Comparison of ENCODE assay signal across 9 mouse cellular contexts in genomic region chr8:86364898-86365297, GRCm38 (mm10).
DNase-seq lines count a peak whose midpoint lies in the region; TF ChIP-seq lines count a peak whose summit lies in the region.
"Had no signal": no experiment of that assay in that cellular context is flagged by ENCODE, and none has a peak within 500 bp of the region (broad histone marks: within the 10 kb centered on the region; RNA-seq: fewer than 3 reads in every experiment).

No protein-coding gene starts in this region.

- TF ChIP-seq POLR2A in cerebellum, adult 2 months (IDR thresholded peaks at IDR 0.05; ENCODE audit: borderline replicate concordance, insufficient read depth, low read length) = no peak

- TF ChIP-seq CTCF in cerebellum, adult 2 months (IDR thresholded peaks at IDR 0.05; ENCODE audit: borderline replicate concordance, insufficient read depth, low read depth, low read length) = peak; percentile 37; the same call in 1 of the 2 replicates
- peak; percentile 29 for TF ChIP-seq CTCF in left cerebral cortex, adult 2 months (IDR thresholded peaks at IDR 0.05)

- intact Hi-C loops in left cerebral cortex, adult 2 months (cut with DNase I) = no loop called here
- intact Hi-C loops in left cerebral cortex, postnatal 36 days (cut with DNase I) = no loop called here

- DNase-seq in cerebellum, adult 2 months = no peak
- no peak for DNase-seq in cerebellum, adult 18-20 months
- DNase-seq in left cerebral cortex, adult 2 months (ENCODE audit: extremely low spot score in 1 of 2, low spot score in 2 of 2) = no peak
- DNase-seq in left cerebral cortex, adult 11 months (ENCODE audit: low spot score) = no peak
- DNase-seq in A20 (ENCODE audit: low read depth, low spot score) = peak; percentile 38
- DNase-seq in embryonic facial prominence, embryonic 10.5 days (ENCODE audit: low spot score) = peak; percentile 13
- no peak for DNase-seq in urinary bladder, postnatal 4 days (ENCODE audit: low spot score in 2 of 2)
- DNase-seq in left cerebral cortex, postnatal 36 days (ENCODE audit: low spot score in 2 of 2) = no peak
- DNase-seq: heart, postnatal 10 days had no signal

- H3K4me1 ChIP-seq in cerebellum, adult 2 months (ENCODE audit: control insufficient read depth, insufficient read depth, low read length) = no peaks in the 10 kb centered on the region
- H3K4me1 ChIP-seq in embryonic facial prominence, embryonic 10.5 days = no peaks in the 10 kb centered on the region

- H3K27me3 ChIP-seq in cerebellum, adult 2 months (ENCODE audit: control insufficient read depth, insufficient read depth, low read length) = no peaks in the 10 kb centered on the region
- no peaks in the 10 kb centered on the region for H3K27me3 ChIP-seq in embryonic facial prominence, embryonic 10.5 days (replicated peaks; ENCODE audit: low read depth, poor library complexity, severe bottlenecking)

- H3K36me3 ChIP-seq in embryonic facial prominence, embryonic 10.5 days (replicated peaks) = no peaks in the 10 kb centered on the region

- WGBS in cerebellum, adult 2 months = 71% methylated on average over 2 of the region's 2 CpGs
- WGBS in embryonic facial prominence, embryonic 10.5 days = 49% methylated on average over 2 of the region's 2 CpGs

- H3K9me3 ChIP-seq in embryonic facial prominence, embryonic 10.5 days = no peaks in the 10 kb centered on the region

- H3K4me3 ChIP-seq in cerebellum, adult 2 months (replicated peaks; ENCODE audit: insufficient read depth, low read depth, low read length) = no peak overlapping the region
- H3K4me3 ChIP-seq in left cerebral cortex, adult 2 months = no peak overlapping the region
- no peak overlapping the region for H3K4me3 ChIP-seq in embryonic facial prominence, embryonic 10.5 days

- no peak overlapping the region for H3K27ac ChIP-seq in cerebellum, adult 2 months (ENCODE audit: insufficient read depth, low read length)
- H3K27ac ChIP-seq in left cerebral cortex, adult 2 months = no peak overlapping the region
- no peak overlapping the region for H3K27ac ChIP-seq in embryonic facial prominence, embryonic 10.5 days (replicated peaks)

Comparison
In these comparisons a context has a peak if more than half of its experiments do, and no peak if none do; other contexts are left out.
1. DNase-seq: peak in A20 (single experiment) and embryonic facial prominence, embryonic 10.5 days (single experiment); none in cerebellum, adult 2 months (0 of 2), cerebellum, adult 18-20 months (0 of 2), left cerebral cortex, adult 2 months (0 of 2), left cerebral cortex, adult 11 months (single experiment), urinary bladder, postnatal 4 days (0 of 2) and left cerebral cortex, postnatal 36 days (0 of 2).